Mouse (Mus musculus): ENCODE measurements at regions not wholly inside any gene's neighbourhood (a gene's known extent, or its start where the extent isn't known, plus 50 kb on each side); places are given as distances from the start of the nearest gene placed in this dataset.

- Histone ChIP-seq H3K9ac (no peak overlapping the region), H3K27me3 (no peaks in the 10 kb centered on the region), H3K27ac (no peak overlapping the region), H3K9me3 (replicated peaks) (no peaks in the 10 kb centered on the region), H3K36me3 (ENCODE audit: poor library complexity, severe bottlenecking) (no peaks in the 10 kb centered on the region), H3K4me2 (no peak overlapping the region), H3K4me1 (no peaks in the 10 kb centered on the region), H3K4me3 (no peak overlapping the region)
- ATAC-seq, result no peak
These were observed 423.3 kb downstream of the Kcna4 start for GRCm38 (mm10) chr2:107713706-107714105.

GRCm38 (mm10) chr2:107729469-107729868, 439.0 kb downstream of the Kcna4 start:
- Histone ChIP-seq H3K4me3 (no peak overlapping the region), H3K36me3 (ENCODE audit: poor library complexity, severe bottlenecking) (no peaks in the 10 kb centered on the region), H3K9me3 (replicated peaks) (no peaks in the 10 kb centered on the region), H3K4me2 (no peak overlapping the region), H3K27ac (no peak overlapping the region), H3K27me3 (no peaks in the 10 kb centered on the region), H3K9ac (no peak overlapping the region), H3K4me1 (peaks cover 13% of the 10 kb centered on the region; the same call in 1 of the 2 replicates)
- WGBS, result 71% methylated on average over 4 of the region's 4 CpGs
- ATAC-seq, result 0 out of 2 replicates have a peak, but pooled peaks have one; percentile 27

GRCm38 (mm10) chr2:107734291-107734690, 443.9 kb downstream of the Kcna4 start:
- Histone ChIP-seq H3K4me3 (no peak overlapping the region), H3K4me1 (peaks cover 4% of the 10 kb centered on the region; the same call in 1 of the 2 replicates), H3K9me3 (replicated peaks) (no peaks in the 10 kb centered on the region), H3K4me2 (no peak overlapping the region), H3K36me3 (ENCODE audit: poor library complexity, severe bottlenecking) (no peaks in the 10 kb centered on the region), H3K27me3 (no peaks in the 10 kb centered on the region), H3K9ac (no peak overlapping the region), H3K27ac (no peak overlapping the region)
- peak; percentile 55; the same call in 1 of the 2 replicates for ATAC-seq
- 41% methylated on average over 3 of the region's 3 CpGs for WGBS

GRCm38 (mm10) chr2:107734703-107735102, 444.3 kb downstream of the Kcna4 start:
- Histone ChIP-seq H3K4me2 (no peak overlapping the region), H3K27me3 (no peaks in the 10 kb centered on the region), H3K9me3 (replicated peaks) (no peaks in the 10 kb centered on the region), H3K27ac (no peak overlapping the region), H3K36me3 (ENCODE audit: poor library complexity, severe bottlenecking) (no peaks in the 10 kb centered on the region), H3K4me1 (peaks cover 4% of the 10 kb centered on the region; the same call in 1 of the 2 replicates), H3K9ac (no peak overlapping the region), H3K4me3 (no peak overlapping the region)
- peak; percentile 38; the same call in 1 of the 2 replicates for ATAC-seq
